Mouse (Mus musculus) brain, embryonic 14.5 days (tissue): ENCODE measurements around the gene Mboat2.

ENCODE experiments used
- CTCF ChIP-seq: fragments of 200-500 bp; IDR thresholded peaks from 2 replicates; pipeline ENCODE4 v1.5.1; 2012; ENCODE audit warnings: inconsistent platforms, mild to moderate bottlenecking, moderate library complexity, borderline replicate concordance; ENCODE audit not compliant: insufficient read depth, insufficient read length; ENCODE audit errors: extremely low read depth
- POLR2A ChIP-seq: fragments of 200-500 bp; IDR thresholded peaks from 2 replicates; pipeline ENCODE4 v1.6.1; 2012; ENCODE audit warnings: mild to moderate bottlenecking, inconsistent platforms, borderline replicate concordance; ENCODE audit not compliant: poor library complexity, insufficient read depth, insufficient read length, severe bottlenecking; ENCODE audit errors: extremely low read depth

DNA sequence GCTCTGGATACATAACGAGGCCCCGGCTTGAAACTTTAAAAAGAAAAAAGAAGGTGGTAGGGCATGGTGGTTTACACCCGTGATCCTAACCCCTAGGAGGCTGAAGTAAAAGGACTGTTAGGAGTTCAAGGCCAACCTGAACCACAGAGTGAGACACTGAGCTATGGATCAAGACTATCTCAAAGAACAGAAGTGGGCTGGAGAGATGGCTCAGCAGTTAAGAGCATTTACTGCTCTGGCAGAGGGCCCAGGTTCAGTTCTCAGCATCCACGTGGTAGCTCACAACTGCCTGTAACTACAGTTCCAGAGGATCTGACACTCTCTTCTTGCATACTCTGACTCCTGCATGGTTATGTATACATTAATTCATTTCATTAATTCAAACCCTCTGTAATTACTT, 112.7 kb downstream of the Mboat2 start:
- no peak for TF ChIP-seq CTCF
- TF ChIP-seq POLR2A, result no peak
